Mouse (Mus musculus): ENCODE measurements around the gene H2-DMb2.

GRCm38 (mm10) chr17:34118113-34118872 lies 24.8 kb upstream of the H2-DMb2 start:
- TF ChIP-seq CTCF (IDR thresholded peaks at IDR 0.05; ENCODE audit: control insufficient read depth, insufficient read depth, insufficient replicate concordance, low read depth, low read length) (peak; percentile 9; the same call in 1 of the 2 replicates), POLR2A (IDR thresholded peaks at IDR 0.05; ENCODE audit: control insufficient read depth, low read depth, low read length) (peak; percentile 35; the same call in 1 of the 2 replicates)
